Mouse (Mus musculus): ENCODE data around the gene Gapvd1.

GRCm38 (mm10) chr2:34718196-34718595 is 36.8 kb downstream of the Gapvd1 start:
- no peak for TF ChIP-seq FLI1 (IDR thresholded peaks at IDR 0.05; ENCODE audit: low read length)
- no peak for TF ChIP-seq GATA1 (IDR thresholded peaks at IDR 0.05; ENCODE audit: borderline replicate concordance, low read length)
